Mouse (Mus musculus) heart, embryonic 14.5 days (tissue): ENCODE data around the gene Fam102b. TPM values are rescaled to one million over a fixed set of nuclear protein-coding genes. Genes with fewer than 3 reads are reported as not detected.
A peak's percentile ranks its signal among the peaks of the same experiment; 100 is the strongest.

Source experiments
- ATAC-seq: fragments of 200-750 bp; cut with Nextera tagmentation; 2 replicates; pipeline ENCODE4 v1.8.0; 2017; ENCODE audit warnings: low read depth, moderate TSS enrichment; ENCODE audit not compliant: insufficient number of reproducible peaks, insufficient read depth, low FRiP score
- H3K27ac ChIP-seq, 2 experiments: fragments of 200-500 bp in 1 of 2; fragments of 300-500 bp in 1 of 2; sonication (generic) in 1 of 2; replicated peaks in 1 of 2; 2 replicates each; pipeline ENCODE4 v1.5.1; 2012 to 2014; ENCODE audit warnings: low read depth in 2 of 2, low read length in 2 of 2, control low read depth in 1 of 2, mild to moderate bottlenecking in 1 of 2, mixed read lengths in 1 of 2; ENCODE audit not compliant: control insufficient read depth in 1 of 2, insufficient read depth in 1 of 2
- H3K27me3 ChIP-seq: fragments of 300-500 bp; sonication (generic); 2 replicates; pipeline ENCODE4 v1.6.1; 2014; ENCODE audit warnings: mild to moderate bottlenecking, low read length, control low read depth; ENCODE audit not compliant: control insufficient read depth, insufficient read depth
- H3K36me3 ChIP-seq: fragments of 300-500 bp; sonication (generic); 2 replicates; pipeline ENCODE4 v1.6.1; 2014; ENCODE audit warnings: mild to moderate bottlenecking, control low read depth, low read length, mixed read lengths; ENCODE audit not compliant: control insufficient read depth, insufficient read depth
- H3K4me1 ChIP-seq, 2 experiments: fragments of 200-500 bp in 1 of 2; fragments of 300-500 bp in 1 of 2; sonication (generic) in 1 of 2; 2 replicates each; pipeline ENCODE4 v1.6.1; 2012 to 2014; ENCODE audit warnings: low read length in 2 of 2, control low read depth in 1 of 2, mixed read lengths in 1 of 2; ENCODE audit not compliant: control insufficient read depth in 2 of 2, insufficient read depth in 2 of 2
- H3K4me2 ChIP-seq: fragments of 300-500 bp; sonication (generic); 2 replicates; pipeline ENCODE4 v1.6.1; 2014; ENCODE audit warnings: mild to moderate bottlenecking, low read length
- H3K4me3 ChIP-seq, 2 experiments: fragments of 200-500 bp in 1 of 2; fragments of 300-500 bp in 1 of 2; sonication (generic) in 1 of 2; 2 replicates each; pipeline ENCODE4 v1.5.1; 2012 to 2014; ENCODE audit warnings: low read length in 2 of 2, mild to moderate bottlenecking in 2 of 2, control low read depth in 1 of 2, low read depth in 1 of 2, moderate library complexity in 1 of 2; ENCODE audit not compliant: control insufficient read depth in 1 of 2, insufficient read depth in 1 of 2
- H3K9ac ChIP-seq: fragments of 300-500 bp; sonication (generic); 2 replicates; pipeline ENCODE4 v1.6.1; 2014; ENCODE audit warnings: mild to moderate bottlenecking, low read length
- H3K9me3 ChIP-seq: fragments of 300-500 bp; sonication (generic); 2 replicates; pipeline ENCODE4 v1.6.1; 2016; ENCODE audit warnings: low read length, control low read depth; ENCODE audit not compliant: control insufficient read depth
- WGBS: fragments of 180-500 bp; shearing (Covaris S2); extraction: QIAGEN DNeasy Blood & Tissue Kit; methylation state at CpG from one replicate; pipeline ENCODE4 v1.1.7; 2014; 5-methylcytosine and 5-hydroxymethylcytosine counted together
- polyA plus RNA-seq: library from polyadenylated mRNA; unstranded; fragments of >200 nt; fragmentation: Nextera tagmentation; extraction: Ambion mirVana; gene quantifications from 2 replicates; pipeline ENCODE4 v1.2.1, GENCODE M21; 2014

Gene Fam102b
- polyA plus RNA-seq, 1 experiment from 2014 or later = 9.4 TPM

DNA sequence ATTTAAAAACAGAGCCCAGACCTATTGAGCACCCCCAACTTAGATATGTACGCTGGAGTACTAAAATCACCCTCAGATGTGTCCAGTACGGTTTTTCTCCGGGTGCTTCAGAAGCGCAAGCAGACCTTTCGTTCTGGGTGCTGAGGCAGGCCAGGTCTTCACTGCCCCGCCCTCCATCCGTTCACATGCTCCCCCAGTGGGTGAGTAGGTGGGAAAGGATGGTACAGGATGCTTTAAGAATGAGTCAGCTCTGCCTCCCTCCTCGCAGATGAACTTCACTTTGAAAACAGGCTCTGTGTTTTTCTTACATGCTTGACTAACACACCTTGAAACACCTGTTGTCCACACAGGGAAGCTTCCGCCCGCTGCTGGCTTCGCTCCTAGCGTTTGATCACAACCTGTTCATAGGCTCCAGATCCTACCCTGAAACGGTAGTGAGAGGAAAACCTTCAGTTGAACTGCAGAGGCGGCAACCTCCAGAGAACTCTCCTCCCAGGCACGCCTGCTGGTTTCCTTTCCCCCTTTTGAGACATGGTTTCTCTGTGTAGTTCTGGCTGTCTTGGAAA, 52.4 kb downstream of the Fam102b start:
- Histone ChIP-seq H3K27ac (no peak overlapping the region), H3K4me2 (no peak overlapping the region), H3K36me3 (peaks cover 48% of the 10 kb centered on the region), H3K9ac (no peak overlapping the region), H3K9me3 (no peaks in the 10 kb centered on the region), H3K27me3 (no peaks in the 10 kb centered on the region), H3K4me3 (no peak overlapping the region), H3K4me1 (no peaks in the 10 kb centered on the region)
- WGBS = 82% methylated on average over 15 of the region's 15 CpGs
- no peak for ATAC-seq

- no peak for ATAC-seq
- no peaks in the 10 kb centered on the region for H3K9me3 ChIP-seq
- no peak overlapping the region for H3K9ac ChIP-seq
- no peak overlapping the region for H3K27ac ChIP-seq
- H3K27me3 ChIP-seq = no peaks in the 10 kb centered on the region
- peaks cover 39% of the 10 kb centered on the region for H3K36me3 ChIP-seq
- no peaks in the 10 kb centered on the region for H3K4me1 ChIP-seq
- no peak overlapping the region for H3K4me3 ChIP-seq
- 63% methylated on average over 13 of the region's 13 CpGs for WGBS
- H3K4me2 ChIP-seq = no peak overlapping the region
Observed at GRCm38 (mm10) chr3:108973980-108974660, 53.3 kb downstream of the Fam102b start.

DNA sequence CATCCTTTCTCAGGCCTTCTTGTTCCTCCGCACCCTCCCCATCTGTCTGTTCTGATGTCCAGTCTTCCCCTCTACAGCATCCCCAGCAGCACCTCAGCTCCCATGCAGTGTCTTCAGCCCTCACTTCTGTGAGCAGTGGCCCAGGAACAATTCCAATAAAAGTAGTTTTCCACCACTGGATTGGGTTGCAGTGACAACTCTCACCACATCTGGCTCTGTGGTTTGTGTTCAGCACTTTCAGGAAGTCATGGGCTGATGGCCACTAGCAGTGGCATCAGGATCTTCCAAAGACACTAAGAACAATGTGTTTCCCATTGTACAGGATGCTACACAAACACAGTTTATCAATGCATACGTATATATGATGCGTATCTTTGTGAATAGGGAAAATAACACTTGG, 61.4 kb downstream of the Fam102b start:
- H3K27ac ChIP-seq = no peak overlapping the region
- peaks cover 0 to 3% of the 10 kb centered on the region in 2 experiments; a peak in 2 of 4 replicates for H3K4me1 ChIP-seq
- H3K9ac ChIP-seq = no peak overlapping the region
- H3K27me3 ChIP-seq = no peaks in the 10 kb centered on the region
- no peak overlapping the region for H3K4me3 ChIP-seq
- no peak for ATAC-seq
- H3K4me2 ChIP-seq = no peak overlapping the region
- H3K9me3 ChIP-seq = no peaks in the 10 kb centered on the region
- WGBS = 86% methylated on average over 3 of the region's 3 CpGs
- H3K36me3 ChIP-seq = peaks cover 5% of the 10 kb centered on the region; the same call in 1 of the 2 replicates

GRCm38 (mm10) chr3:108964361-108965044, 62.9 kb downstream of the Fam102b start:
- no peak overlapping the region for H3K27ac ChIP-seq
- WGBS = 71% methylated on average over 7 of the region's 7 CpGs
- H3K4me2 ChIP-seq = no peak overlapping the region
- no peak for ATAC-seq
- no peak overlapping the region for H3K9ac ChIP-seq
- H3K27me3 ChIP-seq = no peaks in the 10 kb centered on the region
- H3K4me1 ChIP-seq = peaks cover 0 to 3% of the 10 kb centered on the region in 2 experiments; a peak in 2 of 4 replicates
- H3K9me3 ChIP-seq = no peaks in the 10 kb centered on the region
- no peaks in the 10 kb centered on the region for H3K36me3 ChIP-seq
- H3K4me3 ChIP-seq = no peak overlapping the region

DNA sequence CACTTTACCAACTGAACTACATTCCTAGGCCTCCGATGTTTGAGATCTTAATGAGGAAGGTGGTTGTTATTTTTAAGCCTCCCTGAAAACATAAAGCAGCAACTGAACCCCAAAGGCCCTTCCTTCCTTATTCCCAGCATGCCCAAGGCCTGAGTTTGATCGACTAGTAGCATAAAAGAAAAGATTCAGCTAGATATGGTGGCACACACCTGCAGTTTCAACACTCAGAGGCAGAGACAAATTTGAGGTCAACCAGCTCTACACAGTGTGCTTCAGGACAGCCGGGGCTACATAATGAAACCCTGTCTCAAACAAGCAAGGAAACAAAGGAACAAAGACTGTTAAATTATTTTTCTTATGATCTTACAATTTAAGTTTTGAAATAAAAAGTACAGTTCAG, 63.6 kb downstream of the Fam102b start:
- H3K4me3 ChIP-seq = no peak overlapping the region
- H3K9me3 ChIP-seq = no peaks in the 10 kb centered on the region
- WGBS = 79% methylated on average over 3 of the region's 3 CpGs
- H3K4me2 ChIP-seq = no peak overlapping the region
- H3K27me3 ChIP-seq = no peaks in the 10 kb centered on the region
- no peaks in the 10 kb centered on the region for H3K36me3 ChIP-seq
- ATAC-seq = no peak
- H3K27ac ChIP-seq = no peak overlapping the region
- peaks cover 0 to 3% of the 10 kb centered on the region in 2 experiments; a peak in 2 of 4 replicates for H3K4me1 ChIP-seq
- H3K9ac ChIP-seq = no peak overlapping the region

DNA sequence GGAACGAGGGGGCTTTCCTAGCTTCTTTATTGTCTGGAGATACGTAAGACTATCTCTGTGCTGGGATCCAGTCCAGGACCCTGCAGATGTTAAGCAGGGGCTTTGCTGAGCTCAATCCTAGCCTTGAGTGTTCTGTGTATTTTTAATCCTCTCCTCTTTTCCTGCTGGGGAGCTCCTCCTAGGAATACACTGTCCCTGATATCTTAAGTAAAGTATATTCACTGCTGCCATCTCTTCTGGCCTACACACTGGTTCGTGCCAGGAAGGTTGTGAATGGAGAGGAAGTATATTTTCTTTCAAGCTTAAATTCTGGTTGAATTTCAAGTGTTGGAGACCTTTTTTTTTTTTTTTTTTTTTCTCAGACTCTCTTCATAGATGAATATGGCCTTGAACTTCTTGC, 64.1 kb downstream of the Fam102b start:
- WGBS = 66% methylated on average over 3 of the region's 3 CpGs
- Histone ChIP-seq H3K9ac (no peak overlapping the region), H3K27me3 (no peaks in the 10 kb centered on the region), H3K27ac (no peak overlapping the region), H3K36me3 (no peaks in the 10 kb centered on the region), H3K9me3 (no peaks in the 10 kb centered on the region), H3K4me3 (no peak overlapping the region), H3K4me2 (no peak overlapping the region), H3K4me1 (peaks cover 0 to 3% of the 10 kb centered on the region in 2 experiments; a peak in 2 of 4 replicates)
- no peak for ATAC-seq

- ATAC-seq = no peak
- H3K27ac ChIP-seq = no peak overlapping the region
- peak overlapping the region; percentile 48 for H3K4me2 ChIP-seq
Observed at GRCm38 (mm10) chr3:108961655-108962054, 65.8 kb downstream of the Fam102b start.

More at GRCm38 (mm10) chr3:108961655-108962054, 65.8 kb downstream of the Fam102b start:
- Histone ChIP-seq H3K36me3 (no peaks in the 10 kb centered on the region), H3K9ac (0 out of 2 replicates have a peak overlapping the region, but pooled peaks have one; percentile 3), H3K27me3 (no peaks in the 10 kb centered on the region), H3K9me3 (no peaks in the 10 kb centered on the region), H3K4me3 (0 out of 4 replicates have a peak overlapping the region, but pooled peaks of 1 of the 2 experiments have one; percentile 4), H3K4me1 (peaks cover 0 to 3% of the 10 kb centered on the region in 2 experiments; a peak in 2 of 4 replicates)
- 59% methylated on average over 6 of the region's 6 CpGs for whole genome bisulfite sequencing
